Mouse (Mus musculus) neural tube, embryonic 11.5 days (tissue): Measurements from ENCODE around the gene Ndufv1. TPM values are rescaled to one million over a fixed set of nuclear protein-coding genes. Genes with fewer than 3 reads are reported as not detected.

Source experiments
- ATAC-seq: fragments of 200-750 bp; cut with Nextera tagmentation; 2 replicates; pipeline ENCODE4 v1.8.0; 2017; ENCODE audit warnings: moderate number of reproducible peaks, mild to moderate bottlenecking, moderate TSS enrichment, moderate library complexity; ENCODE audit not compliant: insufficient read depth, low FRiP score, low TSS enrichment
- DNase-seq: peaks from one replicate; pipeline ENCODE4 v3.0.0-alpha.2; 2015; ENCODE audit warnings: low spot score
- H3K27ac ChIP-seq: fragments of 300-500 bp; sonication (generic); 2 replicates; pipeline ENCODE4 v1.5.1; 2014; ENCODE audit warnings: low read depth, mild to moderate bottlenecking, low read length
- H3K27me3 ChIP-seq: fragments of 300-500 bp; sonication (generic); 2 replicates; pipeline ENCODE4 v1.6.1; 2014; ENCODE audit warnings: mild to moderate bottlenecking, low read length, mixed read lengths; ENCODE audit not compliant: control insufficient read depth, insufficient read depth
- H3K36me3 ChIP-seq: fragments of 300-500 bp; sonication (generic); 2 replicates; pipeline ENCODE4 v1.6.1; 2014; ENCODE audit warnings: mild to moderate bottlenecking, low read length, moderate library complexity, mixed read lengths; ENCODE audit not compliant: control insufficient read depth, insufficient read depth
- H3K4me1 ChIP-seq: fragments of 300-500 bp; sonication (generic); 2 replicates; pipeline ENCODE4 v1.6.1; 2014; ENCODE audit warnings: low read length, mixed read lengths; ENCODE audit not compliant: control insufficient read depth, insufficient read depth
- H3K4me2 ChIP-seq: fragments of 300-500 bp; sonication (generic); 2 replicates; pipeline ENCODE4 v1.6.1; 2014; ENCODE audit warnings: low read depth, mild to moderate bottlenecking, moderate library complexity
- H3K4me3 ChIP-seq: fragments of 300-500 bp; sonication (generic); 2 replicates; pipeline ENCODE4 v1.5.1; 2014; ENCODE audit warnings: low read depth, low read length
- H3K9ac ChIP-seq: fragments of 300-500 bp; sonication (generic); 2 replicates; pipeline ENCODE4 v1.6.1; 2014; ENCODE audit warnings: mild to moderate bottlenecking, low read length
- H3K9me3 ChIP-seq: fragments of 300-500 bp; sonication (generic); 2 replicates; pipeline ENCODE4 v1.6.1; 2016; ENCODE audit warnings: low read length; ENCODE audit not compliant: control insufficient read depth
- WGBS: fragments of 180-500 bp; shearing (Covaris S2); extraction: QIAGEN DNeasy Blood & Tissue Kit; methylation state at CpG from one replicate; pipeline ENCODE4 v1.1.7; 2014; 5-methylcytosine and 5-hydroxymethylcytosine counted together
- polyA plus RNA-seq: library from polyadenylated mRNA; unstranded; fragments of >200 nt; fragmentation: Nextera tagmentation; extraction: Ambion mirVana; gene quantifications from 2 replicates; pipeline ENCODE4 v1.2.1, GENCODE M21; 2014

Ndufv1 gene
- polyA plus RNA-seq, 1 experiment from 2014 or later: 208 TPM

DNA sequence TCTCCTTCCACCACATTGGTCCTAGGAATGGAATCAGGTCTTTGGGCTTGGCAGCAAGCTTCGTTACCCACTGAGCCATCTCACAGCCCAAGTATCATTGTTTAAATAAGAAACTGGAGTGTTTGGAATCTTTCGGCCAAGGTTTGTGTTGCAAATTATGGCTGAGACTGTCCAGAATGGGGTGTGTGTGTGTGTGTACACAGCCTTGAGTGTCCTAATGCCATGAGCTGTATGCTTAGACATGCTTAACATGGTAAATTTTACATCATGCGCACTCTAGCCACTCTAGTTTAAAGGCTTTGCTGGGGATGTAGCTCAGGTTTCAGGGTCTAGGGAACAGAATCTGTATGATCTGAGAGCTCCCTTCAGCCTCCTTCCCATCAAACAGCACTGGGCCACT, 17.1 kb downstream of the Ndufv1 start:
- H3K4me1 ChIP-seq: no peaks in the 10 kb centered on the region
- no peaks in the 10 kb centered on the region for H3K27me3 ChIP-seq
- DNase-seq: no peak
- no peak for ATAC-seq
- H3K4me3 ChIP-seq: no peak overlapping the region
- H3K36me3 ChIP-seq: no peaks in the 10 kb centered on the region
- 91% methylated on average over 3 of the region's 3 CpGs for WGBS
- H3K9me3 ChIP-seq: no peaks in the 10 kb centered on the region
- H3K27ac ChIP-seq: no peak overlapping the region
- no peak overlapping the region for H3K9ac ChIP-seq
- H3K4me2 ChIP-seq: no peak overlapping the region

DNA sequence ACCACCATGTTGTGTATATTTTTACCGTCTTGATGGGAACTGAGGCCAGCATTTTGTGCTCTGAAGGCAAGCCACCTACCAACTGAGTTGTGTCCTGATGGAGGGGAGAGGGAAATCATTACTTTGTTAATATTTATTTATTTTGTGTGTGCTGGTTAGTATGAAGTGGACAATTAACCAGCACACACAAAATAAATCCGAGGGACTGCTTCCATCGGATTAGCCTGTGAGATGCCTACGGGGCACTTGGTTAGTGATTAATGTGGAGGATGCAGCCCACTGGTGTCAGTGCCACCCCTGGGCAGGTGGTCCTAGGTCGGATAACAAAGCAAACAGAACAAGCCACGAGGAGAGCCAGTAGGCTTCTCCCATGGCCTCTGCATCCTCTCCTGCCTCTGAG, 17.7 kb downstream of the Ndufv1 start:
- Histone ChIP-seq H3K4me2 (no peak overlapping the region), H3K9me3 (no peaks in the 10 kb centered on the region), H3K9ac (no peak overlapping the region), H3K4me1 (no peaks in the 10 kb centered on the region), H3K27ac (no peak overlapping the region), H3K27me3 (no peaks in the 10 kb centered on the region), H3K4me3 (no peak overlapping the region), H3K36me3 (no peaks in the 10 kb centered on the region)
- WGBS: 64% methylated on average over 6 of the region's 6 CpGs
- DNase-seq (no peak), ATAC-seq (no peak)

DNA sequence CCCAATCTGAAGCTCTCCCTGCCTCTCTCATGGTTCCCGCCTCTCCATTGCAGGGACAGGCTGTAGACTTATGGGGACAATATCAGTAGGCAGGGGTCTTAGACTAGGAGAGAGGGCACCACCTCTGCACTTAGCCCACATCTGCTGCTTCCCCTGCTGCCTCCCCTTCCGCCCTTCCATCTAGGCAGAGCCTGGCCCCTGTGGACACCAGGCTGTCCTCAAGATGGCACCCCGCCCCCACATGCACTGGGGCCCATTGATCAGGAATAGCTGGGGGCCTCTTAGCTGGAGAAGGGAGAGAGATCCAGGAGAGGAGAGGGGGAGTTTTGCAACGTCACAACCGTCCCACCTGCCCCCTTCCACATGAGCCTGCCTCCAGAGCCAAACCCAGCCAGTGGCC, 20.2 kb downstream of the Ndufv1 start, which contains the start of gene Tbx10:
Tbx10 (plus strand) TSS at position 337 of the 400 bp plus-strand sequence.
- 63% methylated on average over 5 of the region's 5 CpGs for WGBS
- no peaks in the 10 kb centered on the region for H3K27me3 ChIP-seq
- H3K27ac ChIP-seq: no peak within 1 kb of the TSS
- H3K36me3 ChIP-seq: no peaks in the 10 kb centered on the region
- no peaks in the 10 kb centered on the region for H3K4me1 ChIP-seq
- H3K9me3 ChIP-seq: no peaks in the 10 kb centered on the region
- no peak within 1 kb of the TSS for H3K4me2 ChIP-seq
- no peak within 1 kb of the TSS for H3K4me3 ChIP-seq
- H3K9ac ChIP-seq: no peak within 1 kb of the TSS
- no peak for DNase-seq
- no peak for ATAC-seq

DNA sequence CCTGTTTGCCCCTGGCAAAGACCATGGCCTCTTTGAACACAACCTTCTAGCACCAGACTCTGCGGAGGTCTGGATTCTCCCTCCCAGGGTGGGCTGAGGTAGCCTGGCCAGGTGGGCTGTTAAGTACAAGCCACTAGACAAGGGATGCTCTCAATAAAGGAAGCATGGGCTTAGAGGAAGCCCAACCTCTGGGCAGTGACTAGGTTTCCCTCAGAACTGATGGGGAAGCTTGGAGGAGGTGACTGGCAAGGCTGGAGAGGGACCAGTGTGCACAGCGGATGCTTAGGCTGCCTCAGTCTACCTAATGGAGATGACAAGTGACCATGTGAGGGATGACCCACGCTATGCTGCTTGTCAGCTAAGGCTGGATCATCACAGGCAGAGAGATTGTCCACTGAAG, 20.6 kb downstream of the Ndufv1 start:
- H3K27me3 ChIP-seq: no peaks in the 10 kb centered on the region
- H3K9ac ChIP-seq: no peak overlapping the region
- H3K9me3 ChIP-seq: no peaks in the 10 kb centered on the region
- no peaks in the 10 kb centered on the region for H3K36me3 ChIP-seq
- 93% methylated on average over 3 of the region's 3 CpGs for WGBS
- H3K4me2 ChIP-seq: no peak overlapping the region
- DNase-seq: no peak
- no peaks in the 10 kb centered on the region for H3K4me1 ChIP-seq
- ATAC-seq: no peak
- no peak overlapping the region for H3K27ac ChIP-seq
- H3K4me3 ChIP-seq: no peak overlapping the region

DNA sequence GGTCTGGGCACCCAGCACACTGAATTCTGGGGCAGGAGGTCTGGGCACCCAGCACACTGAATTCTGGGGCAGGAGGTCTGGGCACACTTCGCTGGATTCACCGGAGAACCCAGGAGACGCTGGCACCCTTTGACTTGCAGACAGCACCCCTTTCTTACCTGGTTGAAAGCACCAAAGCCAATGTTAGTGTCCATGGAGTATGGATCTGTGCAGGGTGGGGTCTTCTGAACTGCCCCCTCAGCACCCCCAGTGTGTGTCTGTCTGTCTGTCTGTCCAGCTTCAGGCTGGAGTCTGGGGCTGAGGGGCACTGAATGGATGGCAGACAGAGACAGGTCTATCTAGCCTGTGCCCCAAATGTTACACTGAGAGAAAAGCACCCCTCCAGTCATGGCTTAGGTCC, 21.0 kb downstream of the Ndufv1 start:
- Histone ChIP-seq H3K27me3 (no peaks in the 10 kb centered on the region), H3K9ac (no peak overlapping the region), H3K4me2 (no peak overlapping the region), H3K27ac (no peak overlapping the region), H3K4me1 (no peaks in the 10 kb centered on the region), H3K4me3 (no peak overlapping the region), H3K36me3 (no peaks in the 10 kb centered on the region), H3K9me3 (no peaks in the 10 kb centered on the region)
- ATAC-seq: no peak
- 95% methylated on average over 3 of the region's 3 CpGs for WGBS
- no peak for DNase-seq

DNA sequence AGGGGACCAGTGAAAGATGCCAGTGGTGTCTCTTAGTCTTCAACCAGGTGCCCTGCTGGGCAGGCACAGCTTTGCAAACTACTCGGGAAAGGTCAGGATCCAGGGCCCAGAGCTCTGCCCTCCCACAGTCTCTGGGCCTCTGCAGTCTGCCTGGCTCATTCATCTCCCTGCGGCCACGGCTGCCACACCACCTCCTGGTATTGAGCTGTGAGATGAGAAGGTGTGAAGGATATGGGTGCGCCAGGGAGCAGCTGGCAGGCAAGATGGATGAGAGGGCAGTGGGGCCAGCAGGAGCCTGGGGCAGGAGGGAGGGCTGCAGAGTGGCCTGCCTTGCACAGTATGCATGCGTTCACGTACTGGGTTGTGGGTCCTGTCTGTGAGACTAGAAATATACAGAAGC, 21.8 kb downstream of the Ndufv1 start:
- H3K27ac ChIP-seq: no peak overlapping the region
- DNase-seq (no peak), ATAC-seq (no peak)
- no peak overlapping the region for H3K4me2 ChIP-seq
- H3K36me3 ChIP-seq: no peaks in the 10 kb centered on the region
- H3K9me3 ChIP-seq: no peaks in the 10 kb centered on the region
- WGBS: 39% methylated on average over 6 of the region's 6 CpGs
- no peaks in the 10 kb centered on the region for H3K27me3 ChIP-seq
- 0 out of 2 replicates have a peak, but pooled peaks cover 2% of the 10 kb centered on the region for H3K4me1 ChIP-seq
- no peak overlapping the region for H3K4me3 ChIP-seq
- no peak overlapping the region for H3K9ac ChIP-seq

DNA sequence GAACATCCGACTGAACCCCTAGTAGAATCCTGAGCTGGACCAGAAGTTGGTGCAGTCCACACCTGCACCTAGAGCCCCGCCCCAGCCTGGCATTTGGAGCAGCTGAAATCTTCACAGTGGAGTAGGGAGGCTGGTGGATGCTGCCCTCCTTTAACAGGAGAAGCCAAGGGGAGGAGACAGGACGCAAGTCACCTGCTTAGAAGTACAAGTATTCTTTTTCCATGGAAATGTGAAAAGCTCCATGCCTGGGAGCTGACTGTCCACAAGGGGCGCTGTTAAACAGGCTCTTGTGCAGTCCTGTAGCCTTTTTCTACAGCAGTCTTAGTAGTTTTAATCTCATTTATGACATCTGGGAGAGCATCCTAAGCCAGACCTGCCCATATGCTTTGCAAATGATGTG, 23.9 kb downstream of the Ndufv1 start:
- H3K36me3 ChIP-seq: no peaks in the 10 kb centered on the region
- 90% methylated on average over 4 of the region's 4 CpGs for WGBS
- no peak overlapping the region for H3K27ac ChIP-seq
- H3K9me3 ChIP-seq: no peaks in the 10 kb centered on the region
- H3K4me3 ChIP-seq: no peak overlapping the region
- H3K4me2 ChIP-seq: no peak overlapping the region
- H3K27me3 ChIP-seq: no peaks in the 10 kb centered on the region
- H3K4me1 ChIP-seq: peaks cover 15% of the 10 kb centered on the region; the same call in 1 of the 2 replicates
- ATAC-seq: no peak
- no peak for DNase-seq
- no peak overlapping the region for H3K9ac ChIP-seq

DNA sequence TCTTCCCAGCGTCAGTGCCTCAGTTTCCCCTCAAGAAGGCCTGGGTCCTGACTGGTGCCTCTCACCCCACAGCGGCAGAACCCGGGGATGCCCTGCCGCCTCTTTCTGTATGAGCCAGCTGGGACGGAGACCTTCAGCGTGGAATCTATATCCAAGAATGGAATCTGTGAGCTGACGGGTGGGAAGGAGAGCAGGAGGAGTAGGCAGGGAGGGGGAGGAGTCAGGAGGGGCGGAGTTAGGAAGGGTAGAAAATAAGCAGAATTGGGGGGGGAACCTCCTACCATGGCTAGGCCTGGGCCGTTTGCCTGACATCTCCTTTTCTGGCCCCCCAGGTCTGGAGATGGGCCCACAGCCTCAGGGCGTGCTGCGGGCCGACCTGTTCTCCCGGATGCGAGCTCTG, 24.5 kb downstream of the Ndufv1 start:
- no peaks in the 10 kb centered on the region for H3K36me3 ChIP-seq
- no peaks in the 10 kb centered on the region for H3K27me3 ChIP-seq
- H3K4me3 ChIP-seq: no peak overlapping the region
- no peaks in the 10 kb centered on the region for H3K9me3 ChIP-seq
- H3K4me1 ChIP-seq: peaks cover 15% of the 10 kb centered on the region; the same call in 1 of the 2 replicates
- no peak overlapping the region for H3K4me2 ChIP-seq
- ATAC-seq: no peak
- DNase-seq: no peak
- H3K27ac ChIP-seq: no peak overlapping the region
- 91% methylated on average over 14 of the region's 14 CpGs for WGBS
- H3K9ac ChIP-seq: no peak overlapping the region

DNA sequence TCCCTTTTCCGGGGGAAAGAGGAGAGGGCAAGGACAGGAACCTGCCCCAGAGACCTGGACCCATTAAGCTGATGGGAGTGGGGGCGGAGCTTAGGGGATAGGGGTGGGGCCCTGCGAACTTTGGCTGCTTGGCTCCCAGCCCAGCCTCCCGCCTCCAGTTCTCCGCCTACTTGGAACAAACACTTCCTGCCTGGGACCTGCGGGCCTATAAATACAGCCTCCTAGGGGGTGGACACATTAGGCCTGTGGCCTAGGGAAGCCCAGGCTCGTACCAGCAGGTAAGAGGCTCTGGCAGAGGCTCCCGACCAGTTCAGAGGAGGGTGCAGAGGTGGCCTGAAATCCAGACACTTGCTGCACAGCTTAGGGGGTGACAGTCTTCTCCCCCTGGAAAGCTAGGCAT, 26.3 kb downstream of the Ndufv1 start, which contains the start of gene Acy3:
Acy3 (plus strand) TSS at position 237 of the 400 bp plus-strand sequence.
- H3K4me2 ChIP-seq: no peak within 1 kb of the TSS
- no peaks in the 10 kb centered on the region for H3K27me3 ChIP-seq
- H3K9me3 ChIP-seq: no peaks in the 10 kb centered on the region

More for the DNA sequence above, 26.3 kb downstream of the Ndufv1 start, which contains the start of gene Acy3:
- Histone ChIP-seq H3K27ac (peak within 1 kb of the TSS; percentile 44), H3K4me3 (no peak within 1 kb of the TSS), H3K9ac (no peak within 1 kb of the TSS), H3K36me3 (no peaks in the 10 kb centered on the region), H3K4me1 (peaks cover 15% of the 10 kb centered on the region; the same call in 1 of the 2 replicates)
- peak; percentile 48 for DNase-seq
- WGBS: 16% methylated on average over 8 of the region's 8 CpGs
- ATAC-seq: no peak
